Mouse (Mus musculus): ENCODE results near the gene Agbl5.

Agbl5 gene

DNA sequence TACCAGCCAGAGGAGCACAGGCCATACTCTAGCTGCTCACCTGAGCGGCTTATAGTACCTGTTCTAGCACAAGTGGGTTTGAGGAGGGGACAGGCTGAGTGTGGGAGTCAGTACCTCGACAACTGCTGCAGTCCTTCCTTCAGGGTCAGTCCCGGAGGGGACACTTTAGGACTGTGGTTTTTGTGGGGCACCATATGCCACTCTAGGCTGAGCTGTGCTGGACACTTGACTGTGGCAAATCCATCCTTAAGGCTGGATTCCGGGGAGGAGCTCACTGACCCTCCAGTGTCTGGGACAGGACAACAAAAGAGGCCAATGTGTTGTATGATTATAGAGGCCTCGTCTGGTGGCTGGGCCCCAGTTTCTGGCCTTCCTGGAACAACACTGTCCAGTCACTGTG, 64.1 kb downstream of the Agbl5 start:
- DNase-seq (ENCODE audit: low spot score), result no peak

DNA sequence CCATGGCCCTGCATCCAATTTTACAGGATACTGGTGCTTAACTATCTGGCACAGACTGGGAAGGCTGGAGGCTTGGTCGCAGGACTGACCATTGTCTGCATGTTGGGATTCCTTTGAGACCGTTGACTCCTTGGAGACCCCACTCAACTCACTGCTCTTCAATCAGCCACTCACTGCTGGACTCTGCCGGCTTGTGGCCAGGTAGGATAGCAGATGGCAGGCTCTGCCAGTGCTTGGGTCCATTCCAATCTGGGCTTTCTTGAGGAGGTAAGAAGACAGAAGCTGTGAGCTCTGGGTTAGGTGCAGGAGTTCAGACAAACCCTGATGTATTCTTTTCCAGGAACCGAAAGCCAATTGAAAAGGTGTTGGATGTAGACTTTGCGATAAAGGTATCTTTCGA, 65.6 kb downstream of the Agbl5 start:
- no peak for DNase-seq (ENCODE audit: low spot score)

GRCm38 (mm10) chr5:30954556-30954955, 66.1 kb downstream of the Agbl5 start:
- no peak for DNase-seq (ENCODE audit: low spot score)

- no peak for DNase-seq (ENCODE audit: low spot score)
Observed at GRCm38 (mm10) chr5:30955751-30956150, 67.3 kb downstream of the Agbl5 start.
